Mouse (Mus musculus): Measurements from ENCODE around the gene Tmem181a. TPM values are rescaled to one million over a fixed set of nuclear protein-coding genes. Genes with fewer than 3 reads are reported as not detected.
"Not testable (repeated sequence)": the region's sequence is repeated elsewhere in the genome, so short reads cannot be mapped to it uniquely, and the experiment has no call there.

Gene Tmem181a
- polyA plus RNA-seq, 1 experiment from 2014 or later = 3.2 TPM

DNA sequence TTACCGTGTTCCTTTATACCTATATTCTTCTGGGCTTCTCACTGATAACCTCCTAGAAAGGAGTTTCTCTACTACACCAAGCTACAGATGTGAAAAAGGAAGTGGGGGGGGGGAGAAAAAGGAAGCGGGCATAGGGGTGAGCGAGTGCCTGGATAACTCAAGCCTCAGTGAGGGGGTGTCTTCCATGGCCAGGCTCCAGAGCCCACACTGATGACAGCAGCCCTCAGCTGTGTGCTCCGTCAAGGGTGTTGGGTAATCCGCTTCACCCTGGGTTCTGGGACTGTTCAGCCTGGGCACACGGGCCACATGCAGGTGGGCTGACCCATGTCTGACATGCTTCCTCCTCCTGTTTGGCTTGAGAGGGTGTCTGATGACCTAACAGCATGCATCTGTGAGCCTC is 15.3 kb downstream of the Tmem181a start:
- not testable (repeated sequence) for H3K36me3 ChIP-seq (ENCODE audit: control insufficient read depth, insufficient read depth); H3K9me3 ChIP-seq (replicated peaks; ENCODE audit: control insufficient read depth, low read length); H3K9ac ChIP-seq (ENCODE audit: low read depth, low read length); H3K27me3 ChIP-seq (ENCODE audit: control insufficient read depth, insufficient read depth, low read depth, low read length); H3K4me1 ChIP-seq (ENCODE audit: control insufficient read depth, low read depth, low read length); H3K4me2 ChIP-seq (ENCODE audit: low read depth, low read length); H3K27ac ChIP-seq (ENCODE audit: low read length); ATAC-seq (ENCODE audit: low read depth); H3K4me3 ChIP-seq (ENCODE audit: low read depth, low read length)
- WGBS (ENCODE audit: insufficient replicate concordance) = 43% methylated on average over 6 of the region's 6 CpGs

DNA sequence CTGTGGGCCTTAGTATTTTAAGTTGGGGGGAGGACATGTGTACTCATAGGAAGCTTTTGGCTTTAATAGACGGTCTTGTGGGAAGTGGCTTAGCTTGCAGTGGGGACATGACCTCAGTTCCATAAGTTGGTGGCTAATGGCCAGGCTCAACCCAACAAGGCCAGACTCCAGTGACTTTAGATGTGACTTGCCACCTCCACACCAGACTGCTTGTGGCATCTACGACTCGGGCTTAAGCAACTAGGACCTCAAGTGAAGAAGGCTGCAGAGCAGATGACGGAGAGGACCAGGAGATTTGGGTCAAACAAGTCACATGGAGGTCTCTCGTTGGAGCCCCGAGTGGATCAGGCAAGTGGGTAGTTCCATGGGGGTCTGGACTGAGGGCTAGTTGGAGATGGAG is 18.0 kb downstream of the Tmem181a start:
- 68% methylated on average over 4 of the region's 6 CpGs for WGBS (ENCODE audit: insufficient replicate concordance)
- not testable (repeated sequence) for ATAC-seq (ENCODE audit: low read depth)

DNA sequence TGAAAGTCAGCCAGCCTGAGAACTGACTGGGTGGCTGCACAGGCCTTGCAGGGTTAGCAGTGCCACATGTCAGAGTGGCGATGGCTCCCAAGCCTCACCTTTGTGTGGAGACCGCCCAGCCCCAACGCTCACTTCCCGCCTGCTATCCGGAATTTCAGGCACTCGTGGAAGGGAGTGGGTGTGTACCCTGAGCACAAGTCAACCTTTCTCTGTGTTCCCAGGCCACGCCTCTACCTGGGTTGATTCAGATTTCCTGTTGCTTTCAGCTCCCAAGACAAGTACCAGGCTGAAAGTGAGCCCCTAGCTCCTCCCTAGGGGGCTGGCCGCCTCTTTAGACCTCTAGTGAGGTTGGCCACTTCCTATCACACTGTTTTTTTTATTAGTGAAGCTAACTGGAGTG is 22.5 kb downstream of the Tmem181a start:
- not testable (repeated sequence) for H3K27me3 ChIP-seq (ENCODE audit: control insufficient read depth, insufficient read depth, low read depth, low read length); H3K27ac ChIP-seq (ENCODE audit: low read length); H3K4me1 ChIP-seq (ENCODE audit: control insufficient read depth, low read depth, low read length); ATAC-seq (ENCODE audit: low read depth); H3K4me3 ChIP-seq (ENCODE audit: low read depth, low read length); H3K9me3 ChIP-seq (replicated peaks; ENCODE audit: control insufficient read depth, low read length); H3K9ac ChIP-seq (ENCODE audit: low read depth, low read length); H3K36me3 ChIP-seq (ENCODE audit: control insufficient read depth, insufficient read depth); H3K4me2 ChIP-seq (ENCODE audit: low read depth, low read length)
- WGBS (ENCODE audit: insufficient replicate concordance) = 57% methylated on average over 8 of the region's 8 CpGs

More for the DNA sequence above, 18.0 kb downstream of the Tmem181a start:
- H3K4me2 ChIP-seq (ENCODE audit: low read depth, low read length); H3K9ac ChIP-seq (ENCODE audit: low read depth, low read length); H3K4me1 ChIP-seq (ENCODE audit: control insufficient read depth, low read depth, low read length); H3K27me3 ChIP-seq (ENCODE audit: control insufficient read depth, insufficient read depth, low read depth, low read length); H3K36me3 ChIP-seq (ENCODE audit: control insufficient read depth, insufficient read depth); H3K9me3 ChIP-seq (replicated peaks; ENCODE audit: control insufficient read depth, low read length); H3K4me3 ChIP-seq (ENCODE audit: low read depth, low read length); H3K27ac ChIP-seq (ENCODE audit: low read length): not testable (repeated sequence)

DNA sequence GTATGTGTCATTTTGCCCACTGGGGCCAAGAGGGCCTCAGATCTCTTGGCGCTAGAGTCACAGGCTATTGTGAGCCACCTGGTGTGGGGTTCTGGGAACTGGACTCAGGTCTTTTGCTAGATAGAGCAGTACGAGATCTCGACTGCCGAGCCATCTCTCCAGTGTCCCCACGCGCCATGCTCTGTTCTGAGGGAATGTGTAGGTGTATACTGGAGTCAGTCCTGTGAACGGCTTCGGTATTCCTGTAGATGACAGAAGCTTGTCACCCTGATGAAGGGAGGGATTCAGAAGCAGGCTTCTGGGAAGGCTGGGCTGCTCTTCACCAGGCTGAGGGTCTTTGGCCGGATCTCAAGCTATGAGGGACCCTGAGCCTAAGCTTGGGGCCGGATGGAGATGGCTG is 23.1 kb downstream of the Tmem181a start:
- H3K27ac ChIP-seq (ENCODE audit: low read length); H3K4me2 ChIP-seq (ENCODE audit: low read depth, low read length); H3K36me3 ChIP-seq (ENCODE audit: control insufficient read depth, insufficient read depth); H3K27me3 ChIP-seq (ENCODE audit: control insufficient read depth, insufficient read depth, low read depth, low read length); H3K9ac ChIP-seq (ENCODE audit: low read depth, low read length); H3K4me1 ChIP-seq (ENCODE audit: control insufficient read depth, low read depth, low read length); ATAC-seq (ENCODE audit: low read depth); H3K4me3 ChIP-seq (ENCODE audit: low read depth, low read length); H3K9me3 ChIP-seq (replicated peaks; ENCODE audit: control insufficient read depth, low read length): not testable (repeated sequence)
- 74% methylated on average over 7 of the region's 10 CpGs for WGBS (ENCODE audit: insufficient replicate concordance)

DNA sequence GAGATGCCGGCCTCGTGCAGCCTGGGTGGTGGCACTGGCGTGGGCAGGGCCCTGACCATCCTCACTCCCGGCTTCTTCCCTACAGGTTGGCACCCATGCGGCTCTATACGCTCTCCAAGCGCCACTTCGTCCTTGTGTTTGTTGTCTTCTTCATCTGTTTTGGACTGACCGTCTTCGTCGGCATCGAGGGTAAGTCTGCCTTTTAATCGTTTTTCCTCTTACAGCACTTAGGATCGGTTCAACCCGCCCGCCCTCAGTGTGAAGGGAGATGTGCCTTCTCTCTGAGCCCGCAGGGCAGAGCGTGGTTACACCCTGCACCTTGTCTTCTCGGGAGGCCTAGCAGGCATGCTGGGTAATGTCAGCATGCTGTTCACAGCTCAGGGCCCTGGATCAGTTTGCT is 23.9 kb downstream of the Tmem181a start:
- not testable (repeated sequence) for H3K27me3 ChIP-seq (ENCODE audit: control insufficient read depth, insufficient read depth, low read depth, low read length); H3K4me3 ChIP-seq (ENCODE audit: low read depth, low read length); H3K27ac ChIP-seq (ENCODE audit: low read length); H3K4me1 ChIP-seq (ENCODE audit: control insufficient read depth, low read depth, low read length); H3K9me3 ChIP-seq (replicated peaks; ENCODE audit: control insufficient read depth, low read length); H3K4me2 ChIP-seq (ENCODE audit: low read depth, low read length); ATAC-seq (ENCODE audit: low read depth); H3K9ac ChIP-seq (ENCODE audit: low read depth, low read length); H3K36me3 ChIP-seq (ENCODE audit: control insufficient read depth, insufficient read depth)
- 71% methylated on average over 15 of the region's 19 CpGs for WGBS (ENCODE audit: insufficient replicate concordance)

DNA sequence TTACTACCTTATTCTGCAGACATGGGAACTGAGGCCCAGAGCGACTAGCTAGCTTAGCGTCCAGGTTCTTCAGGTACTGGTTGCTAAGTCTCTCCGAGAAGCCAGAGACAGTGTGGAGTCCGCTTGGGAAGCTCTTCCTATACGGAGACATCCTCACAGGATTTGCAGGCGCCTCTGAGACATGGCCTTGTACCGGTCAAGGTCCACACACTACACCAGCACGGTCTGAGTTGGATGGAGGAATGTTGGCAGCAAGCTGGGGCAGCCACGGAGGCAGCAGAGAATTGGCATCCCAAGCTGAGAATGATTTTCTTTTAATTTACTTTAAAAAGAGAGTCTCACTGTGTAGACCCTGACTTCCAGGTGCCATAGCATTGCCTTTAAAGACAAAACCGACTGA is 26.5 kb downstream of the Tmem181a start:
- H3K4me1 ChIP-seq (ENCODE audit: control insufficient read depth, low read depth, low read length); H3K9me3 ChIP-seq (replicated peaks; ENCODE audit: control insufficient read depth, low read length); H3K4me2 ChIP-seq (ENCODE audit: low read depth, low read length); H3K9ac ChIP-seq (ENCODE audit: low read depth, low read length); H3K36me3 ChIP-seq (ENCODE audit: control insufficient read depth, insufficient read depth); H3K27me3 ChIP-seq (ENCODE audit: control insufficient read depth, insufficient read depth, low read depth, low read length); ATAC-seq (ENCODE audit: low read depth); H3K4me3 ChIP-seq (ENCODE audit: low read depth, low read length); H3K27ac ChIP-seq (ENCODE audit: low read length): not testable (repeated sequence)
- WGBS (ENCODE audit: insufficient replicate concordance) = 77% methylated on average over 7 of the region's 10 CpGs

DNA sequence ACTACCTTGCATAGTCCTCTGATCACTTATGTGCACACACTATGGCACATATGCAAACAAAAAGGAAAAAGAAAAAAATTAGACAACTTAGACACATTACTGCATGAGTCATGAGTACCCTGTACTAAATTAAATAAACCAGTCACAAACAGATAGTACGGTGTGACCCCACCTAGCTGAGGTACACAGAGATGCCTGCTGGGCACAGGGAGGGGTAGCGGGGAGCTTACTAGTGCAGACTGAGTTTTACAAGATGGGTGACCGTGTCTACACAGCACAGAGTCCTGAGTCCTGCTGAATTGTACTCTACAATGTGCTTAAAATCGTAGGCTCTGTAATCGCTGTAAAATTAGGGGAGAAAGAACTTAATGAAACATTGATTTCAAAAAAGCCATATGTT is 29.5 kb downstream of the Tmem181a start:
- H3K27me3 ChIP-seq (ENCODE audit: control insufficient read depth, insufficient read depth, low read depth, low read length); H3K9ac ChIP-seq (ENCODE audit: low read depth, low read length); H3K4me1 ChIP-seq (ENCODE audit: control insufficient read depth, low read depth, low read length); H3K4me2 ChIP-seq (ENCODE audit: low read depth, low read length); ATAC-seq (ENCODE audit: low read depth); H3K36me3 ChIP-seq (ENCODE audit: control insufficient read depth, insufficient read depth); H3K4me3 ChIP-seq (ENCODE audit: low read depth, low read length); H3K9me3 ChIP-seq (replicated peaks; ENCODE audit: control insufficient read depth, low read length); H3K27ac ChIP-seq (ENCODE audit: low read length): not testable (repeated sequence)
- 76% methylated on average over 5 of the region's 5 CpGs for WGBS (ENCODE audit: insufficient replicate concordance)

DNA sequence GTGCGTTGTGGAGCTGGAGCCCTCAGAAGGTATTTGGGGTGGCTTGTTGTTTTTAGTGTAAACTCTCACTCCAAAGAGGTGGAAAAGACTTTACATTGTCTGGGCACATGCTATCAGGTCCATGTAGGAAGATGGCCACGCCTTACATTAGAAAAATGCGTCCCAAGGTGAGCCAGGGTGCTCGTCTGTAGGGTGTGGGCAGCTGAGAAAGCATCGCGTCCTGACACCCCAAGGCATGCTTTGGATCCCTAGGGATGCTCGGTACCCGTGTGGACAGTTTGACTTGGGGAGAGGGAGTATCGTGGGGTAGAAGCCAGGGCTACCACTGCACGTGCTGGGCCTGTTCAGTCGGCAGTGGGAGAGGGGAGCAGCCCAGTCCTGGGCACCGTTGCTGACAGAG is 32.4 kb downstream of the Tmem181a start:
- ATAC-seq (ENCODE audit: low read depth); H3K4me1 ChIP-seq (ENCODE audit: control insufficient read depth, low read depth, low read length); H3K9me3 ChIP-seq (replicated peaks; ENCODE audit: control insufficient read depth, low read length); H3K27ac ChIP-seq (ENCODE audit: low read length); H3K4me3 ChIP-seq (ENCODE audit: low read depth, low read length); H3K9ac ChIP-seq (ENCODE audit: low read depth, low read length); H3K36me3 ChIP-seq (ENCODE audit: control insufficient read depth, insufficient read depth); H3K4me2 ChIP-seq (ENCODE audit: low read depth, low read length); H3K27me3 ChIP-seq (ENCODE audit: control insufficient read depth, insufficient read depth, low read depth, low read length): not testable (repeated sequence)
- 82% methylated on average over 9 of the region's 12 CpGs for WGBS (ENCODE audit: insufficient replicate concordance)

DNA sequence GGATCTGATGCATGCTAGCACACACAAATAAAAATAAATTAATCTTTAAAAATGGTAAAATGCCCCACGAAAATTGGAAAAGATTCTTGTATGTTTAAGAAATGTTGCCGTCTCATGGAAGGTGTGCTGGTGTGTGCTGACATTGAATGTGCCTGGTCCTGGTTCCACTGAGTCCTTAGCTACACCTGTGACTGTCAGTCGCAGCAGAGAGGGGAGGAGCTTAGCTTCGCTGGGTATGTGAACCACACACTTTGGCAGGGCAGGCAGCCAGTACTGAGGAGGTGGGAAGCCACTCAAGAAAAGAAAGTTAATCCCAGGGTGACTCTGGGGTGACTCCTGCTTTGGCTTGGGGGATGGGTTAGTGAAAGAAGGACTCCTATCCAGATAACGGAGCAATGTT is 37.2 kb downstream of the Tmem181a start:
- H3K4me1 ChIP-seq (ENCODE audit: control insufficient read depth, low read depth, low read length); H3K27me3 ChIP-seq (ENCODE audit: control insufficient read depth, insufficient read depth, low read depth, low read length); H3K9me3 ChIP-seq (replicated peaks; ENCODE audit: control insufficient read depth, low read length); H3K27ac ChIP-seq (ENCODE audit: low read length); H3K4me2 ChIP-seq (ENCODE audit: low read depth, low read length); H3K4me3 ChIP-seq (ENCODE audit: low read depth, low read length); ATAC-seq (ENCODE audit: low read depth); H3K9ac ChIP-seq (ENCODE audit: low read depth, low read length); H3K36me3 ChIP-seq (ENCODE audit: control insufficient read depth, insufficient read depth): not testable (repeated sequence)
- no CpG with 5 or more reads among the region's 5 CpGs for WGBS (ENCODE audit: insufficient replicate concordance)

All from liver, embryonic 16.5 days (tissue).